Comparison of ENCODE assay signal across 26 mouse cellular contexts in the genomic region with DNA sequence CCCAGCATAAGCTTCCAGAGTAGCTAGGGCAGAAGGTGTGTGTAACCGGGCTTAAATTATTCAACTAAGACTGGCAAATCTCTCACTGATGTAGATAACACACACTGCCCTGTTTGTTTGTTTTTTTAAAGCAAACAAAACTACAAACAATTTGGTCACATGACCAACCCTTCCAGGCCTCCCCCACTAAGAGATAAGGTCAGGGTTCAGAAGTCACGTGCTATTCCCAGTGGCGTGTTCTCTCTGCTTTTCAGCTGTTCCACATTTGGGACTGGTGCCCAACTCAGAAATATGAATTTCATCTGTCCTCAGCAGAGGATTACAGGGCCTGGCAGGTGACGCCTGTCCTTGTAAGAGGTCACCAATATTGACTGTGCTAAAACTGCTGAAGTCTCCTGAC. TPM values are rescaled to one million over a fixed set of nuclear protein-coding genes. Genes with fewer than 3 reads are reported as not detected.
"Had no signal": no experiment of that assay in that cellular context is flagged by ENCODE, and none has a peak within 500 bp of the region (broad histone marks: within the 10 kb centered on the region; RNA-seq: fewer than 3 reads in every experiment).

No protein-coding gene starts in this region.

- H3K27ac ChIP-seq: lung, embryonic 15.5 days; macrophage; midbrain, embryonic 13.5 days; midbrain, embryonic 15.5 days; neural tube, embryonic 13.5 days; neural tube, embryonic 15.5 days; stomach, embryonic 15.5 days; stomach, postnatal 0 days had no signal

- H3K4me3 ChIP-seq: lung, embryonic 15.5 days; megakaryocyte, embryonic 14.5 days; midbrain, embryonic 13.5 days; midbrain, embryonic 15.5 days; neural tube, embryonic 13.5 days; neural tube, embryonic 15.5 days; stomach, embryonic 15.5 days had no signal

- H3K4me2 ChIP-seq: lung, embryonic 15.5 days; midbrain, embryonic 11.5 days; midbrain, embryonic 13.5 days; midbrain, embryonic 15.5 days; neural tube, embryonic 13.5 days; neural tube, embryonic 15.5 days; stomach, embryonic 15.5 days had no signal

- H3K9ac ChIP-seq: liver, postnatal 0 days; lung, embryonic 15.5 days; midbrain, embryonic 13.5 days; midbrain, embryonic 15.5 days; neural tube, embryonic 13.5 days; neural tube, embryonic 15.5 days; stomach, embryonic 15.5 days had no signal

- H3K4me1 ChIP-seq: lung, embryonic 15.5 days; megakaryocyte, embryonic 14.5 days; midbrain, embryonic 13.5 days; midbrain, embryonic 15.5 days; neural tube, embryonic 13.5 days; neural tube, embryonic 15.5 days; stomach, embryonic 15.5 days had no signal

- H3K36me3 ChIP-seq: lung, embryonic 15.5 days; stomach, embryonic 15.5 days had no signal

- DNase-seq: liver, postnatal 0 days; lung, adult 2 months; lung, postnatal 14 days; lung, postnatal 36 days; retina, postnatal 1 day; right cerebral cortex, adult 18-20 months; right cerebral cortex, postnatal 14 days; thymus, postnatal 14 days; thymus, postnatal 4 days had no signal

- H3K9me3 ChIP-seq: lung, embryonic 15.5 days; megakaryocyte, embryonic 14.5 days; midbrain, embryonic 13.5 days; midbrain, embryonic 15.5 days; neural tube, embryonic 13.5 days; neural tube, embryonic 15.5 days; stomach, embryonic 15.5 days had no signal

- ATAC-seq: liver, postnatal 0 days; lung, postnatal 0 days; midbrain, embryonic 13.5 days; midbrain, embryonic 15.5 days had no signal

- H3K27me3 ChIP-seq: lung, embryonic 15.5 days; midbrain, embryonic 13.5 days; midbrain, embryonic 15.5 days; neural tube, embryonic 13.5 days; neural tube, embryonic 15.5 days; stomach, embryonic 15.5 days had no signal

RNA-seq across cellular contexts. Expression of a gene that starts 46.2 kb away (rescaled TPM):
- total RNA-seq: monocyte, adult 5-6 weeks had no signal
- polyA plus RNA-seq: macrophage had no signal

RNA-seq across cellular contexts. Expression of a gene that starts 56.2 kb away (rescaled TPM):
- total RNA-seq: megakaryocyte progenitor cell, adult 5-6 weeks; midbrain, postnatal 0 days; monocyte, adult 5-6 weeks had no signal
- polyA plus RNA-seq: liver, postnatal 0 days; lung, adult 2 months; lung, embryonic 15.5 days; lung, postnatal 0 days; macrophage; midbrain, embryonic 15.5 days; spleen, adult 2 months; stomach, embryonic 15.5 days; stomach, postnatal 0 days; testis, adult 2 months; urinary bladder, adult 2 months had no signal
